Mouse (Mus musculus): ENCODE data around the gene Arhgef28.
"Not testable (repeated sequence)": the region's sequence is repeated elsewhere in the genome, so short reads cannot be mapped to it uniquely, and the experiment has no call there.

DNA sequence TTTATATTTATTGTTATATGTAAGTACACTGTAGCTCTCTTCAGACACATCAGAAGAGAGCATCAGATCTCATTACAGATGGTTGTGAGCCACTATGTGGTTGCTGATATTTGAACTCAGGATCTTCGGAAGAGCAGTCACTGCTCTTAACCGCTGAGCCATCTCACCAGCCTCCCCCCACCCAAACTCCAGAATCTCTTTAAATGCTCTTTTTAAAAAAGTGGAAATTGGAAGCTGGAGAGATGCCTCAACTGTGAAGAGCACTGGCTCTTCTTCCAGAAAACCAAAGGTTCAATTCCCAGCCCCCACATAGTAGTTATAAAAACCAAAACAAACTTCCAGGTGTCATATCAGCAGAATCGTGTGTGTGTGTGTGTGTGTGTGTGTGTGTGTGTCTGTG, 97.8 kb downstream of the Arhgef28 start:
- TF ChIP-seq EP300 (IDR thresholded peaks at IDR 0.05; ENCODE audit: low read depth in 1 of 2, low read length in 2 of 2); TCF12 (IDR thresholded peaks at IDR 0.05; ENCODE audit: low read depth, low read length); POLR2A (IDR thresholded peaks at IDR 0.05; ENCODE audit: control insufficient read depth in 1 of 2, insufficient read depth in 1 of 2, low read depth in 1 of 2, low read length in 2 of 2, poor library complexity in 1 of 2); GABPA (IDR thresholded peaks at IDR 0.05; ENCODE audit: low read depth, low read length); POLR2AphosphoS5 (IDR thresholded peaks at IDR 0.05; ENCODE audit: borderline replicate concordance, low read depth, low read length); USF2 (IDR thresholded peaks at IDR 0.05; ENCODE audit: borderline replicate concordance in 1 of 2, insufficient read depth in 1 of 2, low read depth in 1 of 2, low read length in 2 of 2): not testable (repeated sequence)
